Mouse (Mus musculus): ENCODE results near the gene Cts6. TPM values are rescaled to one million over a fixed set of nuclear protein-coding genes. Genes with fewer than 3 reads are reported as not detected.
"Not testable (repeated sequence)": the region's sequence is repeated elsewhere in the genome, so short reads cannot be mapped to it uniquely, and the experiment has no call there.

Gene Cts6
- polyA plus RNA-seq (2015; fragmentation: Nextera tagmentation; extraction: Ambion mirVana) = not detected in 2 replicates

DNA sequence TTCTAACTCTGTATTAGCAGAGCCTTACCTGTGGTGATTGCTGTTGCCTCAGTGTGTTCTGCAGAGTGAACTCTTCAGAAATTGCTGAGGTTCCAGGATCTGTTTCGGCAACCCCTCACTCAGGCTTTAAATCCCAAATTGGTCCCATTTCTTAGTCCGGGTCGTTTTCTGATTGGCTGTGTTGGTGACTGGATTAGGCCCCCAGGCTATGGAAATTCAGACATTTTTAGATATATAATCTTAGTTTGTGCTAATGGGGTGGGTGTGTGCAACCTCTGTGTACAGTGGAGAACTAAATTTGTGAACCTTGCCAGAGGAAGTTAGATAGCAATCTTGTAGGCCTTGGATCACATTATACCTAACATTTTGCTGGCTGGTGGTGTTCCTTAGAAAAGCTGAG, at the start of gene Cts6:
Gene Cts6 (minus strand): TSS at position 101 of the 400 bp plus-strand sequence.
- Histone ChIP-seq H3K9ac (no peak within 1 kb of the TSS), H3K27me3 (no peaks in the 10 kb centered on the region), H3K4me2 (no peak within 1 kb of the TSS), H3K9me3 (peaks cover 19% of the 10 kb centered on the region), H3K36me3 (no peaks in the 10 kb centered on the region), H3K4me1 (replicated peaks) (no peaks in the 10 kb centered on the region), H3K4me3 (no peak within 1 kb of the TSS), H3K27ac (replicated peaks) (no peak within 1 kb of the TSS)
- WGBS = 91% methylated on average over 3 of the region's 3 CpGs
- no peak for ATAC-seq (ENCODE audit: low FRiP score, low read depth)

DNA sequence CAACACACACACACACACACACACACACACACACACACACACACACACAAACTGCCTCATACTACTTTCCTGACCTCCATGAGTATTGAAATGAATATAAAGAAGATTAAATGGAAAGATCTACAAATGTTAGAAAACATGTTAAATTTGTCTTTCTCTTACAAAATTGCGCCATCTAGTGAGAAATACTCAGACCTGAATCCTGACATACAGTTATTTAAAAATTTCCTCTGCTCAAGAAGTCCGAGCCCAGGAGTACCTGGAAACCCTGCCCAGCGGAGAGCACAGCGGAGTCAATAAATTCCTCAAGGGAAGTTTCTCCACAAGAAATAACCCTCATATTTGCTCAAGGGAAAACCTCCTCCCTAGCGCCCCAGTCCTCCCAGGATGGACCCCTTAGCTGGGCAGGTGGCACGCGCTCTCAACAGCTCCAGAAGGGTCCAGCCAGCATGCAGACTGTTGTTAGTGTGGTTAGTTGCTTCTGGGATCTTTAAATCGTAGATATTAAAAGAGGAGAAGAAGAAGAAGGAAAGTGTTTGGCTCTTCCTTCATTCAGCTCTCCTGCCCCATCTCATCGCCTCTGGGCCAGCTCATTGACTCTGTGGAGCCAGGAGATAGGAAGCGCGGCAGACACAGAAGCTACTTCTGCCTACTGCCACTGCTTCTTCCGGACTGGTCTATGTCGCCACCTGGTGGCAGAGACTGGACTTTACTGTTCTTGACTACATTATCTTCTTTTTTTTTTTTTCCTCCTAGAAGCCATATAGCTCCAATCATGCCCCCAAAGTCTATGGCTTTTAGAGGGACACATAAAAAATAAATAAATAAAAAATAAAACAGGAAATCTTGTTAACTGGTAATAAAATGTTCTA, 38.1 kb upstream of the Cts6 start:
- H3K4me1 ChIP-seq (replicated peaks) = no peaks in the 10 kb centered on the region
- ATAC-seq (ENCODE audit: low FRiP score, low read depth) = no peak
- no peak overlapping the region for H3K27ac ChIP-seq (replicated peaks)
- no peaks in the 10 kb centered on the region for H3K27me3 ChIP-seq
- H3K9me3 ChIP-seq = no peaks in the 10 kb centered on the region; the same call in 1 of the 2 replicates
- no peak overlapping the region for H3K4me2 ChIP-seq
- 62% methylated on average over 13 of the region's 13 CpGs for WGBS
- H3K4me3 ChIP-seq = no peak overlapping the region
- H3K9ac ChIP-seq = no peak overlapping the region
- H3K36me3 ChIP-seq = no peaks in the 10 kb centered on the region

DNA sequence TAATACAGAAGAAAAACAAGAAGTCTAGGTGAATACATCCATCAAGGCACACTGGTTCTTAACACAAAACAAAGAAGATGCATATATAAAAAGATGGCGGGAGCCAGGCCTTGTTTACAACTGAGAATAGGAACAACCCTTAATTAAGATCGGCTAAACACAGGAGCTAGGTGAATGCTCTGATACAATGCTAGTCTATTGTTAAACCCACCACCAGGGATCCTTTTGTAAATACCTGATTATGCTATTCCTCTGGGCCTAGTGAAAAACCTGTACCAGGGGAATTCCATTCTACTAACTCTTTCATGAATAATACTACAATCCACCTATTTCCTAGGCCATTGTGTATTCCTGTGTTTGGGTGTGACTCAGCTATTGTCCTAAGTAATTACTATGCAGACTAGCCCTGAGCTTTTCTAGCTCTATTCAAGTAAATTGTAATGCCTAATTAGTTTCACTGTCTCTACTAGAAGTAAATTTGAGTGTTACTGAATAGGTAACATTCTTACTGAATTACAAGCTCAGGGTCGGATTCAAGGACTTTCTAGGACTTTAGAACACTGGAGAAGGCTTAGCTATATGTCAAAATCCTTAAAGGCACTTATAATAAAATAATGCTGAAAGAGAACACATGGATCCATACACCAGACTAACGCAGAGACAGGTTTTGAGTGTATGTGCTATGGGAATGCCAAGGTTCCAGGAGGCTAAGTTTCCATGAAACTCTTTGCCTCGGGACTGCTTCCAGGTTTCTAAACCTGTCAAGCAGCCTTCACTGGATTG, 17.9 kb downstream of the Cts6 start:
- 81% methylated on average over 5 of the region's 5 CpGs for WGBS
- not testable (repeated sequence) for H3K9me3 ChIP-seq; ATAC-seq (ENCODE audit: low FRiP score, low read depth); H3K4me3 ChIP-seq; H3K27ac ChIP-seq (replicated peaks); H3K4me1 ChIP-seq (replicated peaks); H3K4me2 ChIP-seq; H3K9ac ChIP-seq; H3K27me3 ChIP-seq; H3K36me3 ChIP-seq

- peaks cover 15% of the 10 kb centered on the region for H3K9me3 ChIP-seq
- no peak overlapping the region for H3K4me3 ChIP-seq
- no peak overlapping the region for H3K4me2 ChIP-seq
- ATAC-seq (ENCODE audit: low FRiP score, low read depth) = no peak
- H3K27me3 ChIP-seq = no peaks in the 10 kb centered on the region
- H3K27ac ChIP-seq (replicated peaks) = no peak overlapping the region
- no peaks in the 10 kb centered on the region for H3K4me1 ChIP-seq (replicated peaks)
- H3K36me3 ChIP-seq = no peaks in the 10 kb centered on the region
- H3K9ac ChIP-seq = no peak overlapping the region
- 86% methylated on average over 4 of the region's 4 CpGs for whole genome bisulfite sequencing
These were observed 38.6 kb downstream of the Cts6 start for GRCm38 (mm10) chr13:61164622-61165021.

DNA sequence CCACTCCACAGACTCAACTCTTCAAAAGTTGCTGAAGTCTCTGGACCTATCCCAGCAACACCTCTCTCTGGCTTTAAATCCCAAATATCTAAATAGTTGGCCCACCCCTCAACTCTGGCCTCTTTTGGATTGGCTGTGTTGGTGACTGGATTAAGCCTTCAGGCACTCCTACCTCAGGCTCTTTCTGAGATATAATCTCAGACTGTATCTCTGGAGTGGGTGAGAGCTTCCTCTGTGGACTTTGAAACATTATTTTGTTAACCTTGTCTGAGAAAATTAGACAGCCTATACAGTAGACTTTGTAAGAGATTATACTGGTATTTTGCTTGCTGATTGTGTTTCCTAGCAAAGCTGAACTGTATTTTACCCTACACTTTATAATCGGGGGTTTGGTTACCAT, 39.1 kb downstream of the Cts6 start, which contains the start of gene Ctsr:
Gene Ctsr (minus strand): TSS at position 101 of the 400 bp plus-strand sequence.
- Histone ChIP-seq H3K9me3 (peaks cover 15% of the 10 kb centered on the region), H3K4me3 (no peak within 1 kb of the TSS), H3K4me1 (replicated peaks) (no peaks in the 10 kb centered on the region), H3K27ac (replicated peaks) (no peak within 1 kb of the TSS), H3K9ac (no peak within 1 kb of the TSS), H3K36me3 (no peaks in the 10 kb centered on the region), H3K4me2 (no peak within 1 kb of the TSS), H3K27me3 (no peaks in the 10 kb centered on the region)
- 77% methylated on average over 1 of the region's 1 CpGs for WGBS
- no peak for ATAC-seq (ENCODE audit: low FRiP score, low read depth)

Other genes starting within 250 kb of the Cts6 start
- gene Ctsj, start 197.5 kb downstream of the Cts6 start, polyA plus RNA-seq (2015; fragmentation: Nextera tagmentation; extraction: Ambion mirVana) = not detected in 2 replicates
- gene Ctsq, start 162.8 kb downstream of the Cts6 start, polyA plus RNA-seq (2015; fragmentation: Nextera tagmentation; extraction: Ambion mirVana) = not detected in 2 replicates
- gene Ctsr, start 39.2 kb downstream of the Cts6 start, polyA plus RNA-seq (2015; fragmentation: Nextera tagmentation; extraction: Ambion mirVana) = not detected in 2 replicates
- not detected in 2 replicates for gene Cts8, start 51.9 kb upstream of the Cts6 start, polyA plus RNA-seq (2015; fragmentation: Nextera tagmentation; extraction: Ambion mirVana)
- not detected in 2 replicates for gene Gm49398, start 85.4 kb upstream of the Cts6 start, polyA plus RNA-seq (2015; fragmentation: Nextera tagmentation; extraction: Ambion mirVana)
- not detected in 2 replicates for gene Cts7, start 154.8 kb upstream of the Cts6 start, polyA plus RNA-seq (2015; fragmentation: Nextera tagmentation; extraction: Ambion mirVana)

All from hindbrain, embryonic 15.5 days (tissue).